Mouse (Mus musculus): ENCODE data around the gene Osbpl6.
A peak's percentile ranks its signal among the peaks of the same experiment; 100 is the strongest.

Osbpl6 gene

GRCm38 (mm10) chr2:76504989-76505388 is 98.7 kb downstream of the Osbpl6 start:
- no peak for DNase-seq

GRCm38 (mm10) chr2:76511281-76511721 is 105.0 kb downstream of the Osbpl6 start:
- no peak for DNase-seq

- no peak for DNase-seq
Observed at GRCm38 (mm10) chr2:76512133-76512532, 105.8 kb downstream of the Osbpl6 start.

- no peak for DNase-seq
Observed at GRCm38 (mm10) chr2:76512888-76513287, 106.6 kb downstream of the Osbpl6 start.

- DNase-seq, result no peak
Observed at GRCm38 (mm10) chr2:76513296-76513695, 107.0 kb downstream of the Osbpl6 start.

- no peak for DNase-seq
Observed at GRCm38 (mm10) chr2:76517471-76517870, 111.2 kb downstream of the Osbpl6 start.

GRCm38 (mm10) chr2:76518407-76519063 is 112.2 kb downstream of the Osbpl6 start:
- DNase-seq, result no peak

GRCm38 (mm10) chr2:76521585-76521984 is 115.3 kb downstream of the Osbpl6 start:
- no peak for DNase-seq

- DNase-seq, result no peak
Observed at GRCm38 (mm10) chr2:76524451-76524850, 118.1 kb downstream of the Osbpl6 start.

- DNase-seq, result no peak
Observed at GRCm38 (mm10) chr2:76525645-76526044, 119.3 kb downstream of the Osbpl6 start.

GRCm38 (mm10) chr2:76532490-76533126 is 126.3 kb downstream of the Osbpl6 start:
- DNase-seq, result no peak

GRCm38 (mm10) chr2:76534932-76535331 is 128.6 kb downstream of the Osbpl6 start:
- DNase-seq, result no peak

- DNase-seq, result no peak
Observed at GRCm38 (mm10) chr2:76541900-76542299, 135.6 kb downstream of the Osbpl6 start.

- DNase-seq, result no peak
Observed at GRCm38 (mm10) chr2:76542921-76543320, 136.6 kb downstream of the Osbpl6 start.

GRCm38 (mm10) chr2:76545539-76545938 is 139.2 kb downstream of the Osbpl6 start:
- no peak for DNase-seq

- no peak for DNase-seq
Observed at GRCm38 (mm10) chr2:76548171-76548570, 141.9 kb downstream of the Osbpl6 start.

GRCm38 (mm10) chr2:76548836-76549235 is 142.5 kb downstream of the Osbpl6 start:
- no peak for DNase-seq

GRCm38 (mm10) chr2:76549316-76549715 is 143.0 kb downstream of the Osbpl6 start:
- no peak for DNase-seq

- no peak for DNase-seq
Observed at GRCm38 (mm10) chr2:76555852-76556558, 149.7 kb downstream of the Osbpl6 start.

GRCm38 (mm10) chr2:76560146-76560545 is 153.8 kb downstream of the Osbpl6 start:
- DNase-seq, result no peak

- DNase-seq, result no peak
Observed at GRCm38 (mm10) chr2:76563862-76564261, 157.6 kb downstream of the Osbpl6 start.

GRCm38 (mm10) chr2:76566933-76567551 is 160.7 kb downstream of the Osbpl6 start:
- peak; percentile 15 for DNase-seq

GRCm38 (mm10) chr2:76571543-76571942 is 165.2 kb downstream of the Osbpl6 start:
- no peak for DNase-seq

- DNase-seq, result no peak
Observed at GRCm38 (mm10) chr2:76578911-76579310, 172.6 kb downstream of the Osbpl6 start.
